Mouse (Mus musculus): Measurements from ENCODE around the gene Cyb5rl.

- TF ChIP-seq EP300 (IDR thresholded peaks at IDR 0.05; ENCODE audit: low read depth) (no peak), CTCF (IDR thresholded peaks at IDR 0.05; ENCODE audit: low read depth) (no peak)
These were observed 59.6 kb downstream of the Cyb5rl start for GRCm38 (mm10) chr4:107126389-107126788.

Measured in liver, embryonic 14.5 days (tissue).